Comparison of ENCODE assay signal across 19 mouse cellular contexts in the genomic region with DNA sequence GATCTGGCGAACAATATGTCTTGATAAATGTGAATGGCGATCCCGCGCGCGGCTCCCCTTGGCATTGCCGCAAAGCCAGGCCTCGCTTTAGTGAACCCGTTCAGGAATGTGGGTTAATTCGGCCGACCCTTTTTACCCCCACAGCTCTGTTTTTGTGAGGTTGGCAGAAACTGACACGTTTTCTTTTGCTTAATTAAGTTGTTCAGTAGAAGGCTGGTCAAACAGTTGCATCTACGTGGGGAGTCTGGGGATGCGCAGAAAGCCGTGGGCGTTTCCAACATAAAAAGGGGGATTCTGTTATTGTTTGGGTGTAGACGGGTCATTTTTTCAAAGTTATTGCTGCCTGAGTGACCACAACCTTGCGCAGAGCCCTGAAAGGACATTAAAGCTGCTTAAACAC. TPM values are rescaled to one million over a fixed set of nuclear protein-coding genes. Genes with fewer than 3 reads are reported as not detected.
DNase-seq lines count a peak whose midpoint lies in the region; ATAC-seq lines count a peak whose summit lies in the region.
"Had no signal": no experiment of that assay in that cellular context is flagged by ENCODE, and none has a peak within 500 bp of the region (broad histone marks: within the 10 kb centered on the region; RNA-seq: fewer than 3 reads in every experiment).

No protein-coding gene starts in this region.

- no peak for ATAC-seq in embryonic facial prominence, embryonic 15.5 days (ENCODE audit: insufficient number of reproducible peaks, low FRiP score, low TSS enrichment, low read depth)
- 0 out of 2 replicates have a peak, but pooled peaks have one; percentile 27 for ATAC-seq in hindbrain, embryonic 12.5 days (ENCODE audit: low FRiP score)
- no peak for ATAC-seq in midbrain, embryonic 15.5 days (replicated peaks)
- ATAC-seq in kidney, embryonic 14.5 days (ENCODE audit: low FRiP score, low TSS enrichment), result no peak

- no peak overlapping the region for H3K9ac ChIP-seq in embryonic facial prominence, embryonic 15.5 days
- H3K9ac ChIP-seq in hindbrain, embryonic 12.5 days, result no peak overlapping the region
- no peak overlapping the region for H3K9ac ChIP-seq in midbrain, embryonic 15.5 days
- H3K9ac ChIP-seq in kidney, embryonic 14.5 days (ENCODE audit: low read depth, low read length), result no peak overlapping the region
- H3K9ac ChIP-seq: kidney, embryonic 15.5 days; limb, embryonic 13.5 days had no signal

- no peaks in the 10 kb centered on the region for H3K9me3 ChIP-seq in embryonic facial prominence, embryonic 15.5 days (replicated peaks)
- H3K9me3 ChIP-seq in hindbrain, embryonic 12.5 days (replicated peaks), result no peaks in the 10 kb centered on the region
- no peaks in the 10 kb centered on the region for H3K9me3 ChIP-seq in midbrain, embryonic 15.5 days
- H3K9me3 ChIP-seq in kidney, embryonic 14.5 days (ENCODE audit: control insufficient read depth, low read length), result no peaks in the 10 kb centered on the region
- H3K9me3 ChIP-seq: G1E; heart, embryonic 10.5 days; kidney, embryonic 15.5 days; limb, embryonic 13.5 days had no signal

- 0 out of 2 replicates have a peak overlapping the region, but pooled peaks have one; percentile 4 for H3K4me2 ChIP-seq in embryonic facial prominence, embryonic 15.5 days (replicated peaks)
- H3K4me2 ChIP-seq in hindbrain, embryonic 12.5 days (replicated peaks), result peak overlapping the region; percentile 33
- H3K4me2 ChIP-seq in midbrain, embryonic 15.5 days, result peak overlapping the region; percentile 38
- H3K4me2 ChIP-seq in kidney, embryonic 14.5 days (replicated peaks; ENCODE audit: low read depth, low read length), result no peak overlapping the region
- H3K4me2 ChIP-seq: kidney, embryonic 15.5 days; limb, embryonic 13.5 days had no signal

- peaks cover 60% of the 10 kb centered on the region for H3K27me3 ChIP-seq in embryonic facial prominence, embryonic 15.5 days
- peaks cover 96% of the 10 kb centered on the region for H3K27me3 ChIP-seq in hindbrain, embryonic 12.5 days
- peaks cover 73% of the 10 kb centered on the region for H3K27me3 ChIP-seq in midbrain, embryonic 15.5 days (replicated peaks)
- H3K27me3 ChIP-seq in kidney, embryonic 14.5 days (ENCODE audit: control insufficient read depth, insufficient read depth, low read length), result peaks cover 56% of the 10 kb centered on the region

- 41% methylated on average over 18 of the region's 18 CpGs for WGBS in embryonic facial prominence, embryonic 15.5 days
- whole genome bisulfite sequencing in hindbrain, embryonic 12.5 days, result 18% methylated on average over 18 of the region's 18 CpGs
- 7% methylated on average over 18 of the region's 18 CpGs for WGBS in midbrain, embryonic 15.5 days
- 39% methylated on average over 18 of the region's 18 CpGs for WGBS in kidney, embryonic 14.5 days

- no peak overlapping the region for H3K27ac ChIP-seq in embryonic facial prominence, embryonic 15.5 days (replicated peaks)
- no peak overlapping the region for H3K27ac ChIP-seq in hindbrain, embryonic 12.5 days
- peak overlapping the region; percentile 38; the same call in 1 of the 2 replicates for H3K27ac ChIP-seq in midbrain, embryonic 15.5 days
- no peak overlapping the region for H3K27ac ChIP-seq in kidney, embryonic 14.5 days (ENCODE audit: low read depth, low read length)
- H3K27ac ChIP-seq: heart, embryonic 10.5 days; kidney, embryonic 15.5 days; limb, embryonic 13.5 days had no signal

- no peaks in the 10 kb centered on the region for H3K4me1 ChIP-seq in embryonic facial prominence, embryonic 15.5 days
- peaks cover 39% of the 10 kb centered on the region for H3K4me1 ChIP-seq in hindbrain, embryonic 12.5 days
- H3K4me1 ChIP-seq in midbrain, embryonic 15.5 days, result peaks cover 25% of the 10 kb centered on the region
- peaks cover 5% of the 10 kb centered on the region for H3K4me1 ChIP-seq in kidney, embryonic 14.5 days (ENCODE audit: control insufficient read depth, insufficient read depth, low read length)
- H3K4me1 ChIP-seq: heart, embryonic 10.5 days had no signal

- no peak overlapping the region for H3K4me3 ChIP-seq in embryonic facial prominence, embryonic 15.5 days (replicated peaks)
- 0 out of 2 replicates have a peak overlapping the region, but pooled peaks have one; percentile 13 for H3K4me3 ChIP-seq in hindbrain, embryonic 12.5 days
- peak overlapping the region; percentile 20 for H3K4me3 ChIP-seq in midbrain, embryonic 15.5 days
- no peak overlapping the region for H3K4me3 ChIP-seq in kidney, embryonic 14.5 days (ENCODE audit: low read length)
- H3K4me3 ChIP-seq: heart, embryonic 10.5 days; kidney, embryonic 15.5 days; limb, embryonic 13.5 days had no signal

- DNase-seq in embryo, embryonic 10 days (ENCODE audit: low spot score), result peak; percentile 63
- no peak for DNase-seq in frontal cortex, postnatal 10 days (ENCODE audit: low spot score in 2 of 2)
- no peak for DNase-seq in frontal cortex, adult 2 months (ENCODE audit: extremely low spot score in 1 of 2, low spot score in 1 of 2)
- DNase-seq in cerebellum, postnatal 14 days, result no peak
- DNase-seq: cerebellum, adult 2 months; gastrocnemius, postnatal 10 days; heart, postnatal 4 days; layer of hippocampus, postnatal 36 days; lung, adult 18-20 months had no signal

- H3K36me3 ChIP-seq in embryonic facial prominence, embryonic 15.5 days, result no peaks in the 10 kb centered on the region
- no peaks in the 10 kb centered on the region for H3K36me3 ChIP-seq in hindbrain, embryonic 12.5 days
- no peaks in the 10 kb centered on the region for H3K36me3 ChIP-seq in midbrain, embryonic 15.5 days (replicated peaks)
- no peaks in the 10 kb centered on the region for H3K36me3 ChIP-seq in kidney, embryonic 14.5 days (ENCODE audit: control insufficient read depth, insufficient read depth, low read length)
- H3K36me3 ChIP-seq: G1E; heart, embryonic 10.5 days; kidney, embryonic 15.5 days; limb, embryonic 13.5 days had no signal

RNA-seq across cellular contexts. Expression of a gene that starts 31.9 kb away (rescaled TPM):
- 3.8 and 6.4 TPM in 2 replicates for polyA plus RNA-seq in embryonic facial prominence, embryonic 15.5 days (2015; fragmentation: Nextera tagmentation; extraction: Ambion mirVana)
- polyA plus RNA-seq in hindbrain, embryonic 12.5 days (2016; fragmentation: Nextera tagmentation; extraction: Ambion mirVana), result 2.7 and 5.2 TPM in 2 replicates
- polyA plus RNA-seq in midbrain, embryonic 15.5 days (2015; fragmentation: Nextera tagmentation; extraction: Ambion mirVana), result 79.2 and 81.5 TPM in 2 replicates
- polyA plus RNA-seq in frontal cortex, adult 2 months (2012; rRNA removed), result 163 and 191 TPM in 2 replicates
- not detected in 2 replicates for polyA plus RNA-seq in kidney, embryonic 14.5 days (2014; fragmentation: Nextera tagmentation; extraction: Ambion mirVana)
- polyA plus RNA-seq: C2C12; G1E; stomach, embryonic 14.5 days had no signal

Comparison
In these comparisons a context has a peak if more than half of its experiments do, and no peak if none do; other contexts are left out.
1. H3K4me3 ChIP-seq: peak in hindbrain, embryonic 12.5 days (single experiment) and midbrain, embryonic 15.5 days (single experiment); none in embryonic facial prominence, embryonic 15.5 days (single experiment) and kidney, embryonic 14.5 days (single experiment).
2. RNA of a gene that starts 31.9 kb away (polyA plus RNA-seq): 163 to 191 TPM in frontal cortex, adult 2 months and 79.2 to 81.5 TPM in midbrain, embryonic 15.5 days; 3.8 to 6.4 TPM in embryonic facial prominence, embryonic 15.5 days, 2.7 to 5.2 TPM in hindbrain, embryonic 12.5 days and not detected in kidney, embryonic 14.5 days; every median in the first group is over 10 times any median in the second.